Mouse (Mus musculus): ENCODE results near the gene B4galt5. TPM values are rescaled to one million over a fixed set of nuclear protein-coding genes. Genes with fewer than 3 reads are reported as not detected.

Gene B4galt5
- total and polyA plus RNA-seq, 3 experiments = 4.6 to 34.4 (median 6.5) TPM

- Histone ChIP-seq H3K9me3 (replicated peaks; ENCODE audit: insufficient read depth, low read length) (no peaks in the 10 kb centered on the region), H3K4me3 (ENCODE audit: control insufficient read depth in 1 of 2, insufficient read depth in 1 of 2, low read depth in 2 of 2, low read length in 2 of 2) (no peak overlapping the region), H3K4me1 (ENCODE audit: control insufficient read depth in 1 of 2, insufficient read depth in 2 of 2, low read length in 2 of 2) (peaks cover 0 to 7% of the 10 kb centered on the region in 2 experiments; a peak in 3 of 4 replicates), H3K9ac (ENCODE audit: control insufficient read depth, low read depth, low read length, poor library complexity, severe bottlenecking) (no peak overlapping the region), H3K36me3 (ENCODE audit: control insufficient read depth in 1 of 2, insufficient read depth in 2 of 2, low read length in 2 of 2) (peaks cover 0 to 2% of the 10 kb centered on the region in 2 experiments; a peak in 1 of 4 replicates), H3K27me3 (ENCODE audit: control insufficient read depth in 1 of 2, insufficient read depth in 2 of 2, low read length in 2 of 2) (no peaks in the 10 kb centered on the region), H3K79me2 (ENCODE audit: control insufficient read depth, insufficient read depth, low read length, poor library complexity) (no peaks in the 10 kb centered on the region; the same call in 1 of the 2 replicates), H3K27ac (ENCODE audit: control insufficient read depth, low read depth, low read length) (no peak overlapping the region)
- DNase-seq (ENCODE audit: low read depth, low spot score) = no peak
- no peak for TF ChIP-seq CTCF (IDR thresholded peaks at IDR 0.05 in 2 of 3, conservative IDR thresholded peaks at IDR 0.05 in 1 of 3; ENCODE audit: control insufficient read depth in 1 of 3, insufficient read depth in 1 of 3, low read depth in 2 of 3, low read length in 3 of 3, poor library complexity in 1 of 3, severe bottlenecking in 1 of 3)
- no peak for TF ChIP-seq ZKSCAN1 (IDR thresholded peaks at IDR 0.05; ENCODE audit: low read depth, low read length)
- TF ChIP-seq KAT2A (conservative IDR thresholded peaks at IDR 0.05; ENCODE audit: low read depth, low read length) = no peak
- no peak for TF ChIP-seq MAX (IDR thresholded peaks at IDR 0.05; ENCODE audit: low read length)
- TF ChIP-seq BHLHE40 (IDR thresholded peaks at IDR 0.05; ENCODE audit: borderline replicate concordance, low read depth, low read length) = no peak
- TF ChIP-seq TBP (IDR thresholded peaks at IDR 0.05; ENCODE audit: low read depth, low read length) = no peak
- TF ChIP-seq MYC (IDR thresholded peaks at IDR 0.05; ENCODE audit: low read depth, low read length) = no peak
- no peak for TF ChIP-seq POLR2A (IDR thresholded peaks at IDR 0.05; ENCODE audit: control insufficient read depth in 1 of 2, insufficient read depth in 1 of 2, low read depth in 1 of 2, low read length in 2 of 2, poor library complexity in 1 of 2)
Observed at GRCm38 (mm10) chr2:167326582-167326981, 22.4 kb downstream of the B4galt5 start.

GRCm38 (mm10) chr2:167324151-167324930 is 24.6 kb downstream of the B4galt5 start:
- Histone ChIP-seq H3K9ac (ENCODE audit: control insufficient read depth, low read depth, low read length, poor library complexity, severe bottlenecking) (no peak overlapping the region), H3K27me3 (ENCODE audit: control insufficient read depth in 1 of 2, insufficient read depth in 2 of 2, low read length in 2 of 2) (no peaks in the 10 kb centered on the region), H3K79me2 (ENCODE audit: control insufficient read depth, insufficient read depth, low read length, poor library complexity) (no peaks in the 10 kb centered on the region), H3K27ac (ENCODE audit: control insufficient read depth, low read depth, low read length) (no peak overlapping the region), H3K36me3 (ENCODE audit: control insufficient read depth in 1 of 2, insufficient read depth in 2 of 2, low read length in 2 of 2) (no peaks in the 10 kb centered on the region), H3K4me1 (ENCODE audit: control insufficient read depth in 1 of 2, insufficient read depth in 2 of 2, low read length in 2 of 2) (no peaks in the 10 kb centered on the region), H3K4me3 (ENCODE audit: control insufficient read depth in 1 of 2, insufficient read depth in 1 of 2, low read depth in 2 of 2, low read length in 2 of 2) (no peak overlapping the region), H3K9me3 (replicated peaks; ENCODE audit: insufficient read depth, low read length) (no peaks in the 10 kb centered on the region)
- DNase-seq (ENCODE audit: low read depth, low spot score) = no peak
- TF ChIP-seq MAFK (IDR thresholded peaks at IDR 0.05; ENCODE audit: borderline replicate concordance, low read depth, low read length) (no peak), TCF12 (IDR thresholded peaks at IDR 0.05; ENCODE audit: low read depth, low read length) (no peak), CTCF (IDR thresholded peaks at IDR 0.05 in 2 of 3, conservative IDR thresholded peaks at IDR 0.05 in 1 of 3; ENCODE audit: control insufficient read depth in 1 of 3, insufficient read depth in 1 of 3, low read depth in 2 of 3, low read length in 3 of 3, poor library complexity in 1 of 3, severe bottlenecking in 1 of 3) (no peak), CHD2 (IDR thresholded peaks at IDR 0.05; ENCODE audit: low read length) (no peak), POLR2AphosphoS5 (IDR thresholded peaks at IDR 0.05; ENCODE audit: borderline replicate concordance, low read depth, low read length) (no peak), MEF2A (IDR thresholded peaks at IDR 0.05; ENCODE audit: extremely low read depth, insufficient replicate concordance, low read depth, low read length, poor library complexity, severe bottlenecking) (no peak), ZKSCAN1 (IDR thresholded peaks at IDR 0.05; ENCODE audit: low read depth, low read length) (no peak), ELF1 (IDR thresholded peaks at IDR 0.05; ENCODE audit: low read depth, low read length) (no peak), NELFE (IDR thresholded peaks at IDR 0.05; ENCODE audit: low read depth, low read length) (no peak), UBTF (IDR thresholded peaks at IDR 0.05; ENCODE audit: borderline replicate concordance, insufficient read depth, low read depth, low read length) (no peak)
